Mouse (Mus musculus): ENCODE data around the gene Fgd2. TPM values are rescaled to one million over a fixed set of nuclear protein-coding genes. Genes with fewer than 3 reads are reported as not detected.
A peak's percentile ranks its signal among the peaks of the same experiment; 100 is the strongest.
"Not testable (repeated sequence)": the region's sequence is repeated elsewhere in the genome, so short reads cannot be mapped to it uniquely, and the experiment has no call there.

Fgd2 gene
- polyA plus RNA-seq, 1 experiment from 2014 or later = 6.5 TPM

DNA sequence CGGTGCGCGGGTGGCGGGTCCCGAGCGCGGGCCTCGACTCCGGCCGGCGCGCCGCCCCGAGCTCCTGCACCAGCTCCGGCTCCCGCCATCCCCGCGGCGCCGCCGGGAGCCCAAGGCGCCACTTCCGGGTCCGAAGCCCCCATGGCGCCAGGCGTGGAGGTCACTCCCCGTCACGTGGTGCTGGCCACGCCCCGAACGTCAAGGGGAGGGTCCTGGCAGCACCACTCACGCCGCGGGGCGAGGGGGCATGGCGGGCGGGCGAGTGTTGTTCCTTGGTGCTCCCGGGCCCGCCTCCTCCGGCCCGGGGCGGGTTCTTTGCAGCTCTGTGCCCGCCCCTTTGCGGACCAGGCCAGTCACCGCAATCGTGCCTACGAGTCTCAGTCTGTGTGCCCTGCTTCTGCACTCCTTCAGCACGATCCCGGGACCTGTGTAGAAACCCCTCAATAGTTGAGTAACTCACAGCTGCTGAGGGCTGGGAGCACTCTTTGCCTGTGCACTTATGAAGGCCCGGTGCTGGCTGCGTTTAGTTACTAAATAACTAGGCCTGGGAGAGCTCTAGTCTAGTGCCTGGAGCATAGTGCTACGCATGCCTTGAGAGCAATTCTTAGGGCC is 13.0 kb upstream of the Fgd2 start, which contains the start of gene Mtch1:
TSS of gene Mtch1 (minus strand) at position 290 of the 612 bp plus-strand sequence.
- no peaks in the 10 kb centered on the region for H3K27me3 ChIP-seq
- 1% methylated on average over 48 of the region's 53 CpGs for WGBS (ENCODE audit: insufficient replicate concordance)
- H3K36me3 ChIP-seq (replicated peaks) = peaks cover 15% of the 10 kb centered on the region; the same call in 1 of the 2 replicates
- peak within 1 kb of the TSS; percentile 94 for H3K4me3 ChIP-seq (replicated peaks)
- H3K27ac ChIP-seq (replicated peaks) = peak within 1 kb of the TSS; percentile 85
- peaks cover 45% of the 10 kb centered on the region for H3K4me1 ChIP-seq (replicated peaks)
- H3K4me2 ChIP-seq = peak within 1 kb of the TSS; percentile 96
- no peaks in the 10 kb centered on the region for H3K9me3 ChIP-seq (replicated peaks)
- H3K9ac ChIP-seq = peak within 1 kb of the TSS; percentile 87
- ATAC-seq (ENCODE audit: insufficient read depth) = peak; percentile 96

DNA sequence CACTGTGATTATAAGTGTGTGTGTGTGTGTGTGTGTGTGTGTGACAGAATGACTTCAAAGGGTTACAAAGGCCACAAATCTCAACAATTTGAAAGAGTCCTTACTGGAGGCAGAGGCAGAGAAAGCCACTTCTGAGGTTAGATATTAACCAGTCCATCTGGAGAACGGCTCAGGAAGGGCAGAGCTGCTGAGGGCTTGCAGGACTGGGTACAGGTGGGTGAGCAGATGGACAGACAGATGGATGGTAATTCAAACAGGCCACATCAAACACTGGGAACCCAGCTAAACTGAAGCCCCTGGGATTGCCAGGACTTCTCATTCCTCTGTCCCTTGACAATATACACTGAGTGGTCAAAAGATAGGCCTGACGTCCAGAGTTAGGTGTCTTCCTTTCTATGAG is 11.7 kb upstream of the Fgd2 start:
- 61% methylated on average over 2 of the region's 2 CpGs for WGBS (ENCODE audit: insufficient replicate concordance)
- Histone ChIP-seq H3K27ac (replicated peaks) (peak overlapping the region; percentile 85; the same call in 1 of the 2 replicates), H3K4me1 (replicated peaks) (peaks cover 34% of the 10 kb centered on the region), H3K36me3 (replicated peaks) (0 out of 2 replicates have a peak, but pooled peaks cover 3% of the 10 kb centered on the region), H3K9me3 (replicated peaks) (no peaks in the 10 kb centered on the region), H3K27me3 (no peaks in the 10 kb centered on the region), H3K9ac (no peak overlapping the region), H3K4me3 (replicated peaks) (no peak overlapping the region), H3K4me2 (no peak overlapping the region)
- ATAC-seq (ENCODE audit: insufficient read depth) = no peak

DNA sequence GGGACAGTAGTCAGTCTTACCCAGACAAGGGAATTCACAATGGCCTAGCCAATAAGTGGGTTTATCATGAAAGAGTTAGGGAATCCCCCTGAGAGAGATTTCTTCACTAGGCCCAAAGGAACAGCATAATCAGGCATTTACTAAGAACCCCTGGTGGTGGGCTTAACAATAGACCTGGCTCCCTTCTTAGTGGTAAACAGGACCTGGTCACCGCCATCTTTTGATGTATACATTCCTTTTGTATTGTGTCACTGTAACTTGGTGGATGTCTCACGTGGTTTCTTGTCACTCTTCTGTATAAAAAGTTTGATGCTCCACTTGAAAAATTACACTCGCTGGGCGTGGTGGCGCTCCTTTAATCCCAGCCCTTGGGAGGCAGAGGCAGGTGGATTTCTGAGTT is 9.7 kb upstream of the Fgd2 start:
- not testable (repeated sequence) for H3K4me2 ChIP-seq; H3K27me3 ChIP-seq; H3K4me3 ChIP-seq (replicated peaks); H3K36me3 ChIP-seq (replicated peaks); H3K9me3 ChIP-seq (replicated peaks); H3K27ac ChIP-seq (replicated peaks); H3K9ac ChIP-seq; ATAC-seq (ENCODE audit: insufficient read depth)
- peaks cover 28% of the 10 kb centered on the region for H3K4me1 ChIP-seq (replicated peaks)
- WGBS (ENCODE audit: insufficient replicate concordance) = 68% methylated on average over 5 of the region's 5 CpGs

DNA sequence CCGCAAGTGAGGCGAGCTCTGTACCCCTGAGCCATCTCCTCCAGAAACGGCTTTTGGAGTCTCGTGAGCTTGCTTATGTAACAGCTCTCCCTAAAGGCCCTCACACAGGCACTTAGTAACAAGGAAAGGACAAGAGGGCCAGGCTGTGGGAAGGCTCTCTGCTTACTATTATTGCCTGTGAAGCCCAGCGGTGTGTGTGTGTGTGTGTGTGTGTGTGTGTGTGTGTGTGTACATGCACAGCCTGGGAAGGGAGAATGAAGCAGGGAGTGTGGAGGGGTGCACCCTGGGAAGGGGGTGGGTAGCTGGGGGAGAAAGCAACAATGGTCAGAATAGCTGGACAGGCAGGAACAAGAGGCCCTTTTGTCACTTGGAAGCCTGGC is 5.3 kb upstream of the Fgd2 start:
- Histone ChIP-seq H3K36me3 (replicated peaks) (no peaks in the 10 kb centered on the region), H3K4me1 (replicated peaks) (peaks cover 12% of the 10 kb centered on the region), H3K4me2 (no peak overlapping the region), H3K27me3 (no peaks in the 10 kb centered on the region; the same call in 1 of the 2 replicates), H3K9me3 (replicated peaks) (no peaks in the 10 kb centered on the region), H3K9ac (no peak overlapping the region), H3K27ac (replicated peaks) (no peak overlapping the region), H3K4me3 (replicated peaks) (no peak overlapping the region)
- WGBS (ENCODE audit: insufficient replicate concordance) = 60% methylated on average over 5 of the region's 5 CpGs
- ATAC-seq (ENCODE audit: insufficient read depth) = no peak

DNA sequence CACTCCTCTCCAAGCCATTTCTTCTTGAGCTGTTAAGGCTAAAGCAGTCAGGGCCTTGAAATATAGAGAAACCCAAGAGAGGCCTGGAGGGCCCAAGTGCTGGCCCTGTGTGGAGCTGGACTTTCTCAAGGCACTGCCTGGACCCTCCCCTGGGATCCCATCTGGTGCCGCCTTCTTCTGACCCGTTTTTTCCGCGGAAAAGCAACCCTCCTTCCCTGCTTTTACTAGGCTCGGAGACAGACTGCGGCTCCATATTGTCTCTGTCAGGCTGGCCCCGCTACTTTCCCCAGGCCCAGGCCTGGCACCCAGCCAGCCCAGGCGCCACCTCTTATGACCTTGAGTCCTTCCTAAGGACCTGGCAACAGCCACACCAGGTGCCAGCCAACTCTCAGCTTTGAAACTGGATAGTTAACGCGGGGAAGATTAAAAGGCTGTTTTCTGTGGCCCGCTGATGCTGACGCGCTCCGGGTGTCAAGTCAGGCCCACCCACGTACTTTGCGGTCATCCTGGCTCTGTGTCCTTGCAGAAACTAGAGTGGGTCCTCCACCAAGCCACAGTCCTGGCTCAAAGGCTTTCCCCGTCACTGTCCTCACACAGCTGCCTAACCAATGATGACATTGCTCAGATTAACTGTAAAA is 4.8 kb upstream of the Fgd2 start:
- H3K9ac ChIP-seq = no peak overlapping the region

DNA sequence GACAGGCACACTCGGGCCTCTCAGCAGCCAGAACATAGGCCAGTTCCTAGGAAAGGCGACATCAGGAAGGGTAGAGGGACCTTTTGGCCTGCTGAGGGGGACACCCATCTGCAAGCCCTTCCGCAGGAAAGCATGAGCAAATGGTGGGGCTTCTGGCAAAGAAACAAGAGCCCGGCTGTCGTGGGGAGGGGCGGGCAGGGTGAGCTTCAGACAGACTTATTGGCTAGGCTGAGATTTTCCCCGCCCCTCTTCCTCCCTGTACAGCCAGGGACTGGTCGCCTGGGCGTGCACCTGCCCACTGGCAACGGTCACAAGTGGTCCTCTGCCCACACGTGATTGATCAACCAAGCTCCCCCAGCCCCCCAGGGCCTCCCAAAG is 4.2 kb upstream of the Fgd2 start:
- no peaks in the 10 kb centered on the region for H3K36me3 ChIP-seq (replicated peaks)
- no peaks in the 10 kb centered on the region for H3K9me3 ChIP-seq (replicated peaks)
- peak; percentile 66 for ATAC-seq (ENCODE audit: insufficient read depth)
- H3K9ac ChIP-seq = no peak overlapping the region
- peaks cover 18% of the 10 kb centered on the region for H3K4me1 ChIP-seq (replicated peaks)
- H3K4me2 ChIP-seq = peak overlapping the region; percentile 58
- H3K27me3 ChIP-seq = no peaks in the 10 kb centered on the region; the same call in 1 of the 2 replicates
- H3K4me3 ChIP-seq (replicated peaks) = 0 out of 2 replicates have a peak overlapping the region, but pooled peaks have one; percentile 17
- peak overlapping the region; percentile 41; the same call in 1 of the 2 replicates for H3K27ac ChIP-seq (replicated peaks)
- 16% methylated on average over 11 of the region's 11 CpGs for WGBS (ENCODE audit: insufficient replicate concordance)

More for the DNA sequence above, 4.8 kb upstream of the Fgd2 start:
- Histone ChIP-seq H3K27me3 (no peaks in the 10 kb centered on the region; the same call in 1 of the 2 replicates), H3K4me3 (replicated peaks) (no peak overlapping the region), H3K9me3 (replicated peaks) (no peaks in the 10 kb centered on the region), H3K27ac (replicated peaks) (peak overlapping the region; percentile 41; the same call in 1 of the 2 replicates), H3K4me1 (replicated peaks) (peaks cover 16% of the 10 kb centered on the region), H3K36me3 (replicated peaks) (no peaks in the 10 kb centered on the region), H3K4me2 (peak overlapping the region; percentile 58)
- WGBS (ENCODE audit: insufficient replicate concordance) = 55% methylated on average over 17 of the region's 17 CpGs
- ATAC-seq (ENCODE audit: insufficient read depth) = 0 out of 2 replicates have a peak, but pooled peaks have one; percentile 16

DNA sequence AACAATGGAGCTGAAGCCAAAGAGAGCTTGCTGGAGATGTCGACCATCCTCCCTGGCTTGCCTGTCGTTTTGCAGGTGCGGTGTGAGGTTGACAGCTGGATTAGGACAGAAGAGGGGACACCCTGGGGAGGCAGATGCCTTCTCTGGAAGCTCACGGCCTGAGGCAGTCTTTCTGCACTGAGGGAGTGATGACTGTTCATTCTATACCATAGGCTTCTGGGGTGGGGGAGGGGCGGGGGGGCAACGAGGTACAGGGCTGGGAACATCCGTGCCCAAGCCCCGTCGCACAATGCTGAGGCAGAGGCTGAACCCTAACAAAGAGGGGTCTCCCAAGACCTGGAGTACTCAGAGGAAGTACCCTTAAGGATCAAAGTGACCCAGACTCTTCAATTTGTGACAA is 3.8 kb upstream of the Fgd2 start:
- H3K4me1 ChIP-seq (replicated peaks) = peaks cover 18% of the 10 kb centered on the region
- 0 out of 2 replicates have a peak overlapping the region, but pooled peaks have one; percentile 17 for H3K4me3 ChIP-seq (replicated peaks)
- peak overlapping the region; percentile 58 for H3K4me2 ChIP-seq
- no peak overlapping the region for H3K27ac ChIP-seq (replicated peaks)
- no peaks in the 10 kb centered on the region; the same call in 1 of the 2 replicates for H3K27me3 ChIP-seq
- no peak overlapping the region for H3K9ac ChIP-seq
- peak; percentile 11; the same call in 1 of the 2 replicates for ATAC-seq (ENCODE audit: insufficient read depth)
- H3K36me3 ChIP-seq (replicated peaks) = no peaks in the 10 kb centered on the region
- no peaks in the 10 kb centered on the region for H3K9me3 ChIP-seq (replicated peaks)
- 31% methylated on average over 9 of the region's 9 CpGs for WGBS (ENCODE audit: insufficient replicate concordance)

DNA sequence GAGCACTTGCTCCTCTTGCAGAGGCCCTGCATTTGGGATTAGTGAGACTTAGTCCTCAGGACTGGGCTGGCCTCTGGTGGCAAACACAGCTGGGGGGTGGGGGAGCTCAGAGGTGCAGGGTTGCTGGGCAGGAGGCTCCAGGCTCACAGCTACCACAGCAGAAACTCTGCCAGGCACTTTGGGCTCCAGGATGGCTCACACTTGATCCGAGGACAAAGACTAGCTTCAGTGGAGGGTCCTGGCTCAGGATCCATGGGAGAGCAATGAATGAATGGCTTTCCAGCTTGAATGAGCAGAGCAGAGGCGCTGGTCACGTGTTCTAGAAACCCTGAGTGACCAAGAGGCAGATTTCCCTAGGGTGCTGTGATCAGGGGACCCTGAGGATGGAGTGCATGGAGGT is 1.8 kb upstream of the Fgd2 start:
- Histone ChIP-seq H3K4me1 (replicated peaks) (peaks cover 18% of the 10 kb centered on the region), H3K27ac (replicated peaks) (no peak overlapping the region), H3K9ac (no peak overlapping the region), H3K4me2 (no peak overlapping the region), H3K36me3 (replicated peaks) (no peaks in the 10 kb centered on the region), H3K9me3 (replicated peaks) (no peaks in the 10 kb centered on the region), H3K27me3 (no peaks in the 10 kb centered on the region; the same call in 1 of the 2 replicates), H3K4me3 (replicated peaks) (no peak overlapping the region)
- no peak for ATAC-seq (ENCODE audit: insufficient read depth)
- 54% methylated on average over 3 of the region's 3 CpGs for WGBS (ENCODE audit: insufficient replicate concordance)

DNA sequence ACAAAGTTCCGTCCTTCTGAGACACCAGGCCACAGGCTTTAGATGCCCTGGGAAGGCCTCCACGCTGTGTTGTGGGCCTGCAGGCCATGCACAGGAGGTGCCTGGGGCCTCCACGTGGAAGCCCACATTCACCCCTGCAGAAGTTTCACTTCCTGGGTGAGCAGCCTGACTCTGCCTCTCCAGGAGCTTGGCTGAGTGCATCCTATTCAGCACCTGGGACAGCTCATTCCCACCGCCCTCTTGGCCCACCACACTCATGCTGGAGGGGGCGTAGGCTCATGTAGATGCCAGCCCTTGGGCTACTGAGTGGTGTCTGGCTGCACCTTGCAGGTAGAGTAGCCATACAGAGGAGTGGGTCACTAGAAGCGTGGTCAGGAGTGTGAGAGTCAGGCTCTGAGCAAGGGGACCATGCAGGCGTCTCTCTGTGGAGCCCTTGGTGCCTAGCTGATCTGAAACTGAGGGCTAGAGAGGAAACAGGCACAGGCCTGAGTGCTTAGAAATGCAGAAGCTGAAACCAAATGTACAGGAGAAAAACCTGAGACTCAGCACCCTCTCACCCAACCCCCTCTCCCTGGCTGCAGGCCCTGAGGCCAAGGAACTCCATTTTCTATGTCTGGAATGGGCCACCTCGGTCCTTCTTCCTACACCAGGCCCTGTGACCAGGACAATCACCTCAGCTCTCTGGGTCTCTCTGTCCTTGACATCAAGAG is 1.4 kb downstream of the Fgd2 start:
- no peaks in the 10 kb centered on the region for H3K36me3 ChIP-seq (replicated peaks)
- no peaks in the 10 kb centered on the region for H3K9me3 ChIP-seq (replicated peaks)
- peak overlapping the region; percentile 31 for H3K4me3 ChIP-seq (replicated peaks)
- peak overlapping the region; percentile 33 for H3K4me2 ChIP-seq
- 0 out of 2 replicates have a peak, but pooled peaks cover 9% of the 10 kb centered on the region for H3K4me1 ChIP-seq (replicated peaks)
- no peaks in the 10 kb centered on the region for H3K27me3 ChIP-seq
- H3K27ac ChIP-seq (replicated peaks) = no peak overlapping the region; the same call in 1 of the 2 replicates
- WGBS (ENCODE audit: insufficient replicate concordance) = 29% methylated on average over 8 of the region's 8 CpGs
- ATAC-seq (ENCODE audit: insufficient read depth) = no peak
- H3K9ac ChIP-seq = no peak overlapping the region

DNA sequence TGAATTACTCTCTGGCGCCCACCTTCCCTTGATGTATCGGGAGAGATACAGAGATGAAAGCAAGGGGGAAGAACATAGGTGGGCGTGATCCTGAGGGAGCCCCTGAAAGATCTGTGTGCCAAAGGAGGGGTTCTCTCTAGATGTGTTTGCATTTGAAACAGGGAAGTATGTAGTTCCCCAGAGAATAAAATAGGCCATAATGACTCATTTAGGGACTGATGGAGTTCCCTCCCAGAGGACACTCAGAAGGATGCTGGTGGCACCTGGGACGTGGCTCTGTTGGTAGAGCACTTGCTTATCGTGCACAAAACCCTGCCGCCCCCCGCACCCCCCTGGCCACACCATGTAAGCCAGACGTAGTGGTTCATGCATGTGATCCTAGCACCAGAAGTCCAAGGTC is 2.4 kb downstream of the Fgd2 start:
- H3K4me2 ChIP-seq = peak overlapping the region; percentile 23; the same call in 1 of the 2 replicates
- H3K27me3 ChIP-seq = no peaks in the 10 kb centered on the region
- no peaks in the 10 kb centered on the region for H3K9me3 ChIP-seq (replicated peaks)
- H3K4me1 ChIP-seq (replicated peaks) = 0 out of 2 replicates have a peak, but pooled peaks cover 8% of the 10 kb centered on the region
- no peak overlapping the region for H3K9ac ChIP-seq
- ATAC-seq (ENCODE audit: insufficient read depth) = no peak
- no peak overlapping the region for H3K4me3 ChIP-seq (replicated peaks)
- 63% methylated on average over 8 of the region's 8 CpGs for WGBS (ENCODE audit: insufficient replicate concordance)
- H3K36me3 ChIP-seq (replicated peaks) = no peaks in the 10 kb centered on the region
- no peak overlapping the region for H3K27ac ChIP-seq (replicated peaks)

DNA sequence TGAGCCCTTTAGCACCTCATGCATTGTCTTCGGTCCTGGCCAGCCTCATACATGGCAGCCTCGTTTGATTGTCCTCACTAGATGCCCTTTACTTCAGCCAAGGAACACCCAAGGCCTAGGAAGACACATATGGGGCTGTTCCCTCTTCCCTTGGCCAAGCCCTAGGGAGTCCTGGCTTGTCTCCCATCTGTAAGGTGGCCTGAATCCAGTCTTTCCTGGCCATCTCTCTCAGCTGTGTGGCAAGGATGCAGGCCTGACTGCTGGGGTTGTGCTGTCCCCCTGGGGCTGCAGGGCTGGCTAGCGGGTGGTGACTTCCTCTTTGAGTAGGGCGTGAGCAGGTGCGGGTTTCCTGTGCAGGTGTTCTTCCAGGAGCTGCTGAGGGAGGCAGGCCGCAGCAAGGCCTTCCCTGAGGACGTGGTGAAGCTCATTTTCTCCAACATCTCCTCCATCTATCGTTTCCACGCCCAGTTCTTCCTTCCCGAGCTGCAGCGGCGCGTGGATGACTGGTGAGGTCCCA is 4.4 kb downstream of the Fgd2 start:
- Histone ChIP-seq H3K27me3 (no peaks in the 10 kb centered on the region), H3K9ac (no peak overlapping the region), H3K4me1 (replicated peaks) (0 out of 2 replicates have a peak, but pooled peaks cover 8% of the 10 kb centered on the region), H3K27ac (replicated peaks) (no peak overlapping the region), H3K4me3 (replicated peaks) (no peak overlapping the region), H3K36me3 (replicated peaks) (no peaks in the 10 kb centered on the region), H3K4me2 (no peak overlapping the region), H3K9me3 (replicated peaks) (no peaks in the 10 kb centered on the region)
- ATAC-seq (ENCODE audit: insufficient read depth) = no peak
- WGBS (ENCODE audit: insufficient replicate concordance) = 67% methylated on average over 13 of the region's 13 CpGs

Measured in liver, embryonic 15.5 days (tissue).